Mouse (Mus musculus): ENCODE results near the gene Hist2h2aa1.
A peak's percentile ranks its signal among the peaks of the same experiment; 100 is the strongest.
"Not testable (repeated sequence)": the region's sequence is repeated elsewhere in the genome, so short reads cannot be mapped to it uniquely, and the experiment has no call there.

The Hist2h2aa1 gene

DNA sequence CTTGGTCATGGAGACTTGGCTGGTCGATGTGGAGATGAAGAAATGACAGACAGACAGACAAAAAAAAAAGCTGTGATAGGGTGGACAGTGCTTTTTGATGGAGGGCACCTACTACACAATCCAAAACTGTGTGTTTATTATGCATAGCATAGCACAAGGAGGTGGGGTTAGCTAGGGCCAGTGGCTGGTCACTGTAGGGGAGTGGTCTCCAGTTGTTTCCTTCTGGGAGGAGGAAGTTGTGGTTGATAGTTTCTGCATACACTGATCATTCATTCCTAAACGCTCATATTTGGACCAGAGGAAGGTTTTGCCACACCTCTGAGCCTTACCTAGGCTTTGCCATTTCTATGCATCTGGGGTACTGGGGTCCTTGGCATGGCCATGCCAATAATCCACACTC is 14.9 kb upstream of the Hist2h2aa1 start:
- no peak for DNase-seq (ENCODE audit: low spot score)

DNA sequence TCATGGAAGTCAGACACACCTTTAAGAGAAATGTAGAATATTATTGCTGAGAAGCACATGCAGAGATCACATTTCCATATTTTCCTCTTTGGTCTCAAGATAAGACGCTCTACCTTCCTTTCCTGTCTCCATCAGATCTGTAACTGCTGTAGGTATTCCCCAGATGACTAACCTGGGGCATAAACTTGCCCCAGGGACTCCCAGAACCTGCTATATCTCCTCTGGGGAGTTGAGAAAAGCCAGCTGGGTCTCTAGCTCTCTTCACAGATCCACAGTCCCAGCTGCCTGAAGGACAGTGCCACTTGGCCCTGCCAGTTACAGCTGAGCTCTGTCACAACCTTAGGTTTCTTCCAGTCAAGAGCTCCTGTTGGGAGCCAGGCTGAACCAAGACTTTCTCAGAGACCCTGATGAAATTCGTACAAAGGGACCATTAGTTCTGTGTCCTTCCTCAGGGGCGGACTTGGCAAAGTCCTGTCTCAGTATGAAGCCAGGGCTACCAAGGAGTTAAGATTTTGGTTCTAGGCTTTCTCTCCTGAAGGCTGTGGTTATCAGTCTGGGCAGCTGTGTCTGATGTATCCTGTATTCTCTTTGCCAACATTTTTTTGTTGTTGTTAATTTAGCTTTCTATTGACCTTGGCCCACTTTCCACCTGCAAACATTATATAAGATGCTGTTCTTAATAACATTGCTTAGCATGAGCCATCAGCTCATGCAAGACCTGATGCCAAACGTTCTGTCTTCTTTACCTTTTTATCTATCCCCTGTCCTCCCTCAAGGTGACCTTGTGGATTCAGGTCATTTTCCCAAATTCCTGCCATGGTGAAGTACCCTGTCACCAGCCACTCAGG is 14.2 kb upstream of the Hist2h2aa1 start:
- no peak for DNase-seq (ENCODE audit: low spot score)

DNA sequence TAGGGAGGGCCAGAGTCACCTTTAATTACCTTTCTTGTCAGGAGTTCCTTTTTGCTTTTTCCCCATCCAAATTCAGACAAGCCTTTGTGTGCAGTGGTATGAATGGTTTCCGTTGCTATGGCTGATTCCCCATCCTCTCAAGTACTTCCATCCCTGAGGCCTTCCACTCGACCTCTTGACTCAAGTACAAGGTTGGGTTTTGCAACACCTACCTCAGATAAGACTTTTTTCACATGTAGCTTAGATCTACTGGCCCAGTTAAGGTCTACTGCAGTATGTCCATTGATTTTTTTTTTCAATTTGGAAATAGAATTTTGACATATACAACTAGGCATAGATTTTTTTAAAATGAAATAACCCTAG is 13.6 kb upstream of the Hist2h2aa1 start:
- DNase-seq (ENCODE audit: low spot score) = no peak

DNA sequence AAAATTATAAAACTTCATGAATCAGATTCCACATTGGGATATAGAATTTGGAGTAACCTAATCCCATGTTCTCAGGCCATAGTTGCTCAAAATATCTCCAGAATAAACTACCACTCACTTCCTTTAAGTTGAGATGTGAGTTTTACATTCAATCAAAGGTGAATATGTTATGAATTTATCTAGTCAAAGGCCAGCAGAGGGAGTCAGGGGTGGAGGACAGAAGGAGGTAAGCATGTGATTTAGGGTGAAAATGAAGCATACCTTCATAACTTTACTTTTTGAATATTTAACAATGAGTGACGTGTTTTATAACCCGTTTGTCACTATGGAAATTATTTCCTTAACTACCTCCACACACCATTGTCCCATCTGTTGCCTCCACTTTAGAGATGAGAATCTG is 10.4 kb upstream of the Hist2h2aa1 start:
- DNase-seq (ENCODE audit: low spot score) = no peak

DNA sequence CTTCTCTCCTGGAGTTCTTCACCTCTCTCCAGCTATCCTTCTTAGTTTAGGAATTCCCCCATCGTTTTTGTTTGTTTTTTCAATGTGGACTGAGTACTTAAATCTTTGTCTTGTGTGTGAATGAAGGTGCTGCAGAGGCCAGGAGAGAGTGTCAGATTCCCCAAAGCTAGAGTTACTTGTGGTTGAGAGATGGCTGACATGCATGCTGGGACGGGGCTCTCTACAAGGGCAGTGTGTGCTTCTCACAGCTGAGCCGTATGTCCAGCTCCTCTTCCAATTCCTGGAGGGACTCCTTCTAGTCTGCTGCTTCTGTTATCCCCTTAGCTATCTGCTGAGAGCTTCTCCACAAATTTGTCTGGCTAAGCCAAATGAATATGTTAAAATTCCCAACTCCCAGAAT is 9.5 kb upstream of the Hist2h2aa1 start:
- no peak for DNase-seq (ENCODE audit: low spot score)

DNA sequence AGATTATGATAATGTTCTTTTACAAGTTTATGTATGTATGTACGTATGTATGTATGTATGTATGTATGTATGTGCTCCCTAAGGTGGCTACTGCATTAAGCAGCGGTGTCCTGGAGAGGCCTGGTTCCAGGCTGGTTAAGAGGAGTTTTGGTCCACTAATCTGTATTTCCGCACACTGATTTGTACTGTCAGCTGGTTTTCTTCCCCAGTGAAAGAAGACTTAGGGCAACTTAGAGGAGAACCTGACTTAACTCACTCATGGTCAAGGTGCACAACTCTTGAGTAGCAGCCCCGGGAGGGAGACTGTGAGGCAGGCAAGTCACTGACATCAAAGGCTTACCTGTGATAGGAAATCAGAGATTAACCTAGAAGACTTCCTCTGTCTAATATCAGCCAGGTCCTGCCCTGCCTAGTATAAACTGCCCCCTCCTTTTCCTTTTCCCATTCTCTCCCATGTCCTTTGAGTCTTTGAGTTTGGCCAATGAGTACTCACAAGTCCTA is 8.4 kb upstream of the Hist2h2aa1 start:
- no peak for DNase-seq (ENCODE audit: low spot score)

DNA sequence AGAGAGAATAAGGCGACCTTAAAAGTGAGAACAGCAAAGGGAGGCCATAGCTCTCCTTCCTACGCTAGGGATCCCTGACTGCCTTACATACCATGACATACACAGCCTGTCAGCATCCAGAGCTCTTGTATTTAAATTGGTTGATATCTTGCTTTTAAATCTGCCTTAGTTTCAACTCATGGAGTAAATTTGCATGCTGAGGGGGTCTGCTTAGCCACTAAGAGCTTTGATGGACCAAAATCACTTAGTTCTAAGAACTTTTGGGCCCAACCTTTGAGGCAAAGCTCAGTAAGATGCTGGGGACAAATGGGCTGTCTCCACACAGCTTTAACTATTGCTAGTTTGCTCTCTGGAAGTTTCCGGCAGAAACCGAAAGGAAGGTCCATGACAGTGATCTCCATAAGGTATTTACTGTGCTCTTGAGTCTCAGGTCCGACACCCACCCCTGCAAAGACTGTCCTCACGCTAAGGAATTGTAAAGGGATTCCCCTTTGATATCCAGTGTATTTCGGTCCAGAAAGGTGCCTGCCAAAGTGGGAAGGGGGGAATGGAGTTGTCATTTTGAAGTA is 7.9 kb upstream of the Hist2h2aa1 start:
- DNase-seq (ENCODE audit: low spot score) = no peak

DNA sequence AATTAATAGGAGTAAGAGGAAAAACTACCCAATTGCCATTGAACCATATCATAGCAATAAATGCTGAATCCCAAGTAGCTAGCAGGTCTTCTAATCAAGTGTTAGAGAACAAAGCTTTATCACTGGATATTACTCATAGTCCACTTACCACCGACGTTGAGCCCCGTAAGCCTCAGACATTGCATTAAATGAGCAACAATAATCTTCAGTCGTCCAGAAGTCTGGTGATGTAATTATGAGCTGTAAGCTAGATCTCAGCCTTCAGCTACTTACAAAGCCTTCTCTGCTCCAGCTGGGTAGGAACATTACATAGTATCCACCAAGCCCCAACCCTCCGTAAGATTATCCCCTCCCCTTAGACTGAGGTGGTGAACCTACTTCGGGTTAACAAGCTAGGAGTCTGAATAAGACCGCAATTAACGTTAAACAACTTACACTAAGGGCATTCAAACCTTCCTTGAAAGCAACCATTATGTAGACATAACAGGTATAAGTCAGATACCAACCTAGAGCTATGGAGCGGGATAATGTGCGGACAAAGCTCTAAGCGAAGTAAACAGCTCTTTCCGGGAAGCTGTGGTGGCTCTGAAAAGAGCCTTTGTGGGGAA is 7.3 kb upstream of the Hist2h2aa1 start:
- DNase-seq (ENCODE audit: low spot score) = no peak

DNA sequence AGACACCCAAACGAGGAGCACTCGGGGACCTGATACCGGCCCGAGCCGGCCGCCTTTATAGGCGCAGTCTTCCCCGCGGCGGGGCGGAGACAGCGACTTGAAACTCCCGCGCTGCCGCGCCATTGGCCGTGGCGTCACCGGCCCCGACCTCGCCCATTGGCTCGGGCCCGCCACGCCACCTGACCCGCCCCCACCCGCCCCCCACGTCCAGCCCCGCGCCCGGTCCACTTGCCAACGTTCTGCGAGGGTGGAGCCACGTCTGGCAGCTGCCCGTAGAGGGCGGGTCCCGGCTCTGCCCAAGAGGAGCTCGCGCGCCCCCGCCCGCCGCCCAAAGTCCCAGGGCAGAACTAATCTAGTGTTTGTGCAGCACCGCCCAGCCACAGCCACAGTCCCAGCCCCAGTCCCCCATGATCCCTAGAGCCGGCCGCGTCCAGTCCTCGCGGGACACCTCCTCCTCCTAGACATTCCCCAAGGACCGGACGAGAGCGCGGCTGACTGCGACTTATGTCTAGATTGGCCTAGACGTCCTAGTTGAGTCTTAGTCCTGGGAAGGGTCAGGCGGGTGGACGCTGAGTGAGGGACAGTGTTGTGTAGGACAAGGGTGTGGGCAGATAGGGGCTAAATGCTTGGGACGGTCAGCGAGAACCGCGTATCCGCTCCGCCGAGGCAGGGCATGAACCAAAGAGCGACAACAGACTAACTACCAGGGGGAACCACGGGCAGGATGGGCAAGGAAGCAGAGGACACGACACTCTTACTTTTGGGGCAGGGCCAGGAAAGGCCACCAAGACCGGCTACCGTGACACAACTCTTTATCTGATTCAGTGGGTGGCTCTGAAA is 6.1 kb upstream of the Hist2h2aa1 start, which contains the start of gene Hist2h3c2:
Gene Hist2h3c2, minus strand, starts transcription at position 174 of the 840 bp plus-strand sequence.
- not testable (repeated sequence) for DNase-seq (ENCODE audit: low spot score)

DNA sequence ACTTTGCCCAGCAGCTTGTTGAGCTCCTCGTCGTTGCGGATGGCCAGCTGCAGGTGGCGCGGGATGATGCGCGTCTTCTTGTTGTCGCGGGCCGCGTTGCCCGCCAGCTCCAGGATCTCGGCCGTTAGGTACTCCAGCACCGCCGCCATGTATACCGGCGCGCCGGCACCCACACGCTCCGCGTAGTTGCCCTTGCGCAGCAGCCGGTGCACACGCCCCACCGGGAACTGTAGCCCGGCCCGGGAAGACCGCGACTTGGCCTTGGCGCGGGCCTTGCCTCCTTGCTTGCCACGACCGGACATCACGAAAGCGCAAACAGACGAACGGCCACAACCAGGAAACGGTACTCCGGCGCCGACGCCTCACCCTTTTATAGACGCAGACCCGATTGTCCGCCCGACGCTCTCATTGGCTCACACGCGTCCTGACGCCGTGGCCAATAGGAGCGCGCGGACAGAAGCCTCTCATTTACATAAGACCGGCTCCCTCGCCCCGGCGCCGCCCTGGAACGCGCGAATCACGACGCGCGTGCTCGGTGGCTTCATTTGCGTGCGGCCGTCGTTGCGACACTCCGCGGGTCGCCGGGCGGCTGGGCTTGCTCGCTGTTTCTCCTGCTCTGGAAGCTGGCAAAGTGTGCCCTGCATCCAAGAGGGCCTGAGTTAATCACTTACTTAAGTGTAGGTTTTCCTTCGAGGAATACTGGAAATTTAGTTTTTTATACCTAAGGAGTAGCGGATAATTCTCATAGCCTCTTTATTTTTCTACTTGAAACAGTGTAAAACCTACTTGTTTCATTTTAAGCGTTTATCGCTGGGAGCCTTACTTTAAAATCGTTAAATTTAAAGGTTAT is 5.1 kb upstream of the Hist2h2aa1 start, which contains the start of gene Hist2h2aa2:
Gene Hist2h2aa2, minus strand, starts transcription at position 328 of the 850 bp plus-strand sequence.
- peak; percentile 96 for DNase-seq (ENCODE audit: low spot score)

DNA sequence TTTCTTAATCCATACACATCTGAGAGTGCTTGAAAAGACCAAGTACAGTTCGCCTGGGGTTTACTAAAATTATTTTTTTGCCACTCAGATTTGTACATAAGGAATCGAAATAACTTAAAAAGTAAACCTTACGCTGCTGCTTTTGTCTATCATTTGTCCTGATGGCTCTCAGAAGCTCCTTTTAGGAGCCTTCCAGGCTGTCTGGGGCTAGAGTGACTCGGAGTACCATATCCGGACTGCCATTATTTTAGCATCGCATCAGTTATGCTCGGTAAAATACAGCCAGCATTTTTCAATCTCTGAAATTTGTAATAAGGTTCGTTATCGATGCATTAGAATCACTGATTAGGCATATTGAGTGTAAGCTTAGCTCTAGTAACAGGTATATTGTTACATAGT is 4.5 kb upstream of the Hist2h2aa1 start:
- no peak for DNase-seq (ENCODE audit: low spot score)

DNA sequence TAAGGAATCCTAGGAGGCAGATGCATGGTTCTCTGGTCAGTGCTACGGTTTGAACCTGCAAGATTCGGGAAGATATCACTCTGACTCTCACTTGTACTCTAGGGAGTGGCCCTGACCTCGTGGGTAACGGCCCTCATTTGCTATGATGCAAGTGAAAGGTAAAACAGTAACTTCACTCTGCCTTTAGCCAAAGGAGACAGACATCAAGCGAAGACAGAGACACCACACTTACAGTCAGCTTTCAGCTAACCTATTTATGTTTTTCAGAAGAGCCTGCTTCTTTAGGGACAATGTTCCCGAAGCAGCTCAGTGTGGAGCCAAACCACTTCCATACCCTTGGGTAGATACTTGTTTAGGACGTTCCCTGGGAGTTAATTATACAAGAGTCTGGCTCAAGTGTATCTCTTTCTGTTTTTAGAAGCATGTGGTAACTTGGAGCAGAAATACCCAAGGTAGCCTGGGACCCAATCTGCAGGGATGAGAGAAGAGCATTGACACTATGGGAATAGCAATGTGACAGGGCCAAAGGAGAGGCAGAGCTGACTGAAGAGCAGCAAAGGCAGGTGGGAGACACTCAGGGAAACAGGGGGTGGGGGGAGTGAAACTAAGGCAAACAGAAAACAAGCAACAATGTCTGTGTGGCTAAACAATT is 1.2 kb upstream of the Hist2h2aa1 start:
- DNase-seq (ENCODE audit: low spot score) = no peak

DNA sequence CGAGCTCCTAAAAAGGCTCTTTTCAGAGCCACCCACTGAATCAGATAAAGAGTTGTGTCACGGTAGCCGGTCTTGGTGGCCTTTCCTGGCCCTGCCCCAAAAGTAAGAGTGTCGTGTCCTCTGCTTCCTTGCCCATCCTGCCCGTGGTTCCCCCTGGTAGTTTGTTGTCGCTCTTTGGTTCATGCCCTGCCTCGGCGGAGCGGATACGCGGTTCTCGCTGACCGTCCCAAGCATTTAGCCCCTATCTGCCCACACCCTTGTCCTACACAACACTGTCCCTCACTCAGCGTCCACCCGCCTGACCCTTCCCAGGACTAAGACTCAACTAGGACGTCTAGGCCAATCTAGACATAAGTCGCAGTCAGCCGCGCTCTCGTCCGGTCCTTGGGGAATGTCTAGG is 721 bp downstream of the Hist2h2aa1 start:
- DNase-seq (ENCODE audit: low spot score) = not testable (repeated sequence)

DNA sequence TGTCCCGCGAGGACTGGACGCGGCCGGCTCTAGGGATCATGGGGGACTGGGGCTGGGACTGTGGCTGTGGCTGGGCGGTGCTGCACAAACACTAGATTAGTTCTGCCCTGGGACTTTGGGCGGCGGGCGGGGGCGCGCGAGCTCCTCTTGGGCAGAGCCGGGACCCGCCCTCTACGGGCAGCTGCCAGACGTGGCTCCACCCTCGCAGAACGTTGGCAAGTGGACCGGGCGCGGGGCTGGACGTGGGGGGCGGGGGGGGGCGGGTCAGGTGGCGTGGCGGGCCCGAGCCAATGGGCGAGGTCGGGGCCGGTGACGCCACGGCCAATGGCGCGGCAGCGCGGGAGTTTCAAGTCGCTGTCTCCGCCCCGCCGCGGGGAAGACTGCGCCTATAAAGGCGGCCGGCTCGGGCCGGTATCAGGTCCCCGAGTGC is 1.1 kb downstream of the Hist2h2aa1 start, which contains the start of gene Hist2h3c1:
Gene Hist2h3c1, plus strand, starts transcription at position 259 of the 430 bp plus-strand sequence.
- not testable (repeated sequence) for DNase-seq (ENCODE audit: low spot score)

DNA sequence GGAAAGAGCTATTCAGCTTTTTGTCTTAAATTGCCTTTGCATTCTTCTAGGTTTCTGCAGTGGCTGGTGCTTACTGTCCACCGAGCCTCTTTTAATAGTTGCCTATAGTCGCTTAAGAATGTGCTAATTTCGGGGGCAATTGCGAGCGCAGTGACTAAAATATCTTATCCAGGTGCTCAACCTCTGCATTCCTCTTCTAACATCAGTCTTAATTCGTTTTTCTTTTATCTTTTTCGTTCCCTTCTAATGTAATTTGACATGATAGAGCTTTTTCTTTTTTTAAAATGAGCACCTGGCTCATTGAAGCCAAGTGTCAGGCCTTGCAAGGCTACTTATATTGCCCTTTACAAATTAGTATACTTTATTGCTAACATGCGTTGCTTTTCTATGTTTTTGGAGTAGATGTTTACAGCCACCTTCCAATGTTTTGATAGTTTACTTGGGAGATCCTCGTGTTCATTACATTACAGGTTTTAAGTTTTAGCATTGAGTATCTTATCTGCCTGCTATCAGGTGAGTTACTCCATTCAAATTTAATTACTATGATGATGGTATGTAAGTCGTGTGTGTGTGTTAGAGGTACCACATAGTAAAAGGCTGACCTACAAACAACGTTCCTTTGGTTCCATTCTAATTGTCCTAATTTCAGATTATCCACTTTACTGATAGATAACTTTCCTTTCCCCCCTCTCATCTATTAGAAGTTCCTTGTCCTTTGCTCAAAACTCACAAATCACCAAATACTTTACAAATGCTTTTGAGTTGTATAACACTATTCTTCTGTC is 2.3 kb downstream of the Hist2h2aa1 start:
- DNase-seq (ENCODE audit: low spot score) = no peak

DNA sequence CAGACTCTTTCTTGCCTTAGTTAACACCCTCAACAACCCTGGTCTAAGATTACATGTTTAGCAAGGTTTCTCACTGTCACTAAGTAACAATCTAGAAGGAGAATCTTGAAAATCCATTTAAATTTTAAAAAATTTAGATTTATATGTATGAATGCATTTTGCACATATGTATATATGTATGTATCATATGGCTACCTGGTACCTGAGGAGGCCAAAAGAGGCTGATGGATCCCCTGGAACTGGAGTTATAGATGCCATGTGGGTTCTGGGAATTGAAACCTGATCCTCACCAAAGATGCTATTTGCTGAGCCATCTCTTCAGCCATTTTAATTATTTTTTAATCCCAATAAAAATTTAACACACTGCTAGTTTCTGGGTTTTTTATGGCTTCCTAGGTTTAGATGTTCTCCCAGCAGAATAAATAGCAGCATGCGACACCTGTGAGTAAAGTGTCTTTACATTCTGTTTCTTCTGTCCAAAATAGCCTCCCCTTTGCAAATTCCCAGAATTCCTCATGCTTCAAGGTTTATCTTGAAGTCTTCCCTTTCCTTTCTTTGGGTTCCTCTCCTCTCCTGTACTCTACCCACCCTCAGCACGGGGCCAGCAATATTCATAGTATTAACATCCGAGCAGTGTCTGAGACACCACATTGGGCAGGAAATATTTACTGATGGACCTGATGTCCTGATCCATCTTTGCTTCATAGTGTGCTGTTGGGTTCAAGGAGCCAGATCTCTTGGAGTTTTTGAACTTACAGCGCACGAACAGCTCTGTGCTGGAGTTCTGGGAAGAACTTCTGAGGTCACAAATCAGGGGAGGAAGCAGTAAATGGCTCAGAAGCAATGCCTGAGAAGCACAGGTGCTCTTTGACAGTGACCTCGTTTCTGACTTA is 3.1 kb downstream of the Hist2h2aa1 start:
- DNase-seq (ENCODE audit: low spot score) = no peak

DNA sequence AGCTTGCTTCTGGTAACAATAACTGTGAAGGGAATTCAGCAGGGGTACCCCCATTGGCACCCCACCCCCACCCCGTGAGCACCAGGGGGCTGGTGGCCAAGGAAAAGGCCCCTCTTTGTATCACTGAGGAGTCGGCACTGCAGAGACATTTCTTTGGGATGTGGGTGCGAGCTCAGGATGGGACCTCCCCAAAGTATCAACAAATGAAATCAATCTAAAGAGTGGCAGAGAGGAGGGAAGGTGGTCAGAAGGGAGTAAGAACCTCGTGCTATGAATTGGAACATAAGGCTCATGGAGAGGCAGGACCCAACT is 3.7 kb downstream of the Hist2h2aa1 start:
- no peak for DNase-seq (ENCODE audit: low spot score)

DNA sequence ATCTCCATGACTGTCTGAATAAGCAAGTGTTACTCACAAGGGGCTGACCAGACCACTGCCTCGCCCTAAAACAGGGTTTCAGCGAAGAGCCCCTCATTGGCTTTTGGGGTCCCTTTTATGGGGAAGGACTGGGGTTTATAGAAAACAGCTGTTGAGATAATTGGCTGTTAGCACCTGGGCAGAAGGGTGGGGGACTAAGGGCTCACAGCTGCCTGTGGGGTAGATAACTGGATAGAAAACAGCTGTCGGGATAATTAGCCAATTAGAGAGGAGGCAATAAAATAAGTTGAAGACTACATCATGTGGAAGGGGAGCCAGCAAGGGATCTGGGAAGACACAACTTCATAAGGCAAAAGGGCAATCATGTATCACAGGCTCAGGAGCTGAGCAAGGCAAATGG is 5.6 kb downstream of the Hist2h2aa1 start:
- no peak for DNase-seq (ENCODE audit: low spot score)

DNA sequence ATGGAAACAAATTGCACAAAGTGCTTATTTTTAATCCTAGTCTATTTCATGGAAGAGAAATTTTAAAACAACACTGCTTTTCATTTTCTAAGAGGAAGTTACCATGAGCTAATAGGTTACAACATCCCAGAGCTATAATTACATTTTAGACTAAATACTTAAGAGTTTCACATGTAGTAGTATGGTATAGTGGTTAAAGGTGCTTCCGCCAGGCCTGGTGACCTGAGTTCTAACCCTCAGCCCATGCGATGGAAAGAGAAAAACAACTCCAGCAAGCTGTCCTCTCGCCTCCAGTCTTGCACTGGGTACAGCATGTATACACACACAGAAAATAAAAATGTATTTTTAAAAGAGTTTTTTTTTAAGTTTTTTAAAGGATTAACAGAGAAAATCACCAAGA is 6.5 kb downstream of the Hist2h2aa1 start:
- DNase-seq (ENCODE audit: low spot score) = no peak

All from ovary, postnatal 10 days (tissue).